ENCODE assay signal across 31 mouse cellular contexts in genomic region chr14:47213305-47213704, GRCm38 (mm10).
"Had no signal": no experiment of that assay in that cellular context is flagged by ENCODE, and none has a peak within 500 bp of the region (broad histone marks: within the 10 kb centered on the region; RNA-seq: fewer than 3 reads in every experiment).

No protein-coding gene starts in this region.

- H3K9ac ChIP-seq: heart, embryonic 13.5 days; heart, embryonic 15.5 days; hindbrain, embryonic 12.5 days; hindbrain, embryonic 13.5 days; hindbrain, embryonic 14.5 days; hindbrain, embryonic 15.5 days; intestine, embryonic 15.5 days; kidney, embryonic 15.5 days had no signal

- ATAC-seq: hindbrain, embryonic 16.5 days; hindbrain, postnatal 0 days; inflammation-experienced regulatory T-cells, adult 6 months had no signal

- H3K4me2 ChIP-seq: heart, embryonic 13.5 days; heart, embryonic 15.5 days; hindbrain, embryonic 12.5 days; hindbrain, embryonic 13.5 days; hindbrain, embryonic 14.5 days; hindbrain, embryonic 15.5 days; intestine, embryonic 15.5 days; kidney, embryonic 15.5 days had no signal

- H3K27me3 ChIP-seq: heart, embryonic 15.5 days; hindbrain, embryonic 12.5 days; hindbrain, embryonic 13.5 days; hindbrain, embryonic 15.5 days; intestine, embryonic 15.5 days; kidney, embryonic 15.5 days had no signal

- DNase-seq: heart, postnatal 10 days; heart, postnatal 14 days; heart, postnatal 36 days; heart, postnatal 4 days; kidney, adult 11 months; kidney, adult 18-20 months; kidney, adult 2 months; kidney, adult 8-10 months; kidney, adult 9 months; kidney, postnatal 10 days; kidney, postnatal 14 days; kidney, postnatal 25 days; kidney, postnatal 36 days; kidney, postnatal 4 days; layer of hippocampus, adult 9-11 months; layer of hippocampus, postnatal 36 days had no signal

- H3K9me3 ChIP-seq: heart, embryonic 13.5 days; heart, embryonic 15.5 days; hindbrain, embryonic 10.5 days; hindbrain, embryonic 12.5 days; hindbrain, embryonic 13.5 days; hindbrain, embryonic 15.5 days; intestine, embryonic 15.5 days; kidney, embryonic 15.5 days had no signal

- H3K4me3 ChIP-seq: heart, embryonic 13.5 days; heart, embryonic 15.5 days; hindbrain, embryonic 10.5 days; hindbrain, embryonic 12.5 days; hindbrain, embryonic 13.5 days; hindbrain, embryonic 15.5 days; intestine, embryonic 15.5 days; kidney, embryonic 15.5 days; layer of hippocampus, adult 2 months; left cerebral cortex, adult 2 months had no signal

- H3K36me3 ChIP-seq: heart, embryonic 13.5 days; heart, embryonic 15.5 days; hindbrain, embryonic 10.5 days; hindbrain, embryonic 12.5 days; hindbrain, embryonic 13.5 days; hindbrain, embryonic 15.5 days; intestine, embryonic 15.5 days; kidney, embryonic 15.5 days had no signal

- H3K27ac ChIP-seq: heart, embryonic 13.5 days; heart, embryonic 15.5 days; hindbrain, embryonic 10.5 days; hindbrain, embryonic 12.5 days; hindbrain, embryonic 13.5 days; hindbrain, embryonic 14.5 days; hindbrain, embryonic 15.5 days; hindbrain, postnatal 0 days; intestine, embryonic 15.5 days; kidney, embryonic 15.5 days; kidney, postnatal 0 days; layer of hippocampus, adult 2 months; left cerebral cortex, adult 2 months had no signal

- H3K4me1 ChIP-seq: heart, embryonic 13.5 days; heart, embryonic 15.5 days; hindbrain, embryonic 10.5 days; hindbrain, embryonic 12.5 days; hindbrain, embryonic 13.5 days; hindbrain, embryonic 15.5 days; intestine, embryonic 15.5 days; kidney, embryonic 15.5 days had no signal
